Mouse (Mus musculus) lung, postnatal 36 days (tissue): ENCODE measurements around the gene Tlr9.

Source experiments
- DNase-seq: peaks from one replicate; pipeline ENCODE4 v3.0.0; 2022; ENCODE audit warnings: mixed read lengths

The Tlr9 gene

GRCm38 (mm10) chr9:106269076-106269788, 46.8 kb downstream of the Tlr9 start:
- DNase-seq, result no peak

GRCm38 (mm10) chr9:106269879-106270278, 47.5 kb downstream of the Tlr9 start:
- DNase-seq, result no peak

GRCm38 (mm10) chr9:106270656-106271055, 48.3 kb downstream of the Tlr9 start:
- no peak for DNase-seq

- DNase-seq, result no peak
These were observed 49.9 kb downstream of the Tlr9 start for GRCm38 (mm10) chr9:106272288-106272687.

- no peak for DNase-seq
These were observed 50.9 kb downstream of the Tlr9 start for GRCm38 (mm10) chr9:106273276-106273675.

- DNase-seq, result no peak
These were observed 51.4 kb downstream of the Tlr9 start for GRCm38 (mm10) chr9:106273791-106274190.

- no peak for DNase-seq
These were observed 52.3 kb downstream of the Tlr9 start for GRCm38 (mm10) chr9:106274652-106275180.

GRCm38 (mm10) chr9:106275806-106276205, 53.4 kb downstream of the Tlr9 start:
- DNase-seq, result no peak
